Mouse (Mus musculus) B cell, adult 2 months (primary cell): ENCODE data around the gene Tgfbr1.
A peak's percentile ranks its signal among the peaks of the same experiment; 100 is the strongest.

Source experiments
- DNase-seq, 2 experiments: peaks; one replicate each; pipeline ENCODE4 v3.0.0; 2022

Gene Tgfbr1

DNA sequence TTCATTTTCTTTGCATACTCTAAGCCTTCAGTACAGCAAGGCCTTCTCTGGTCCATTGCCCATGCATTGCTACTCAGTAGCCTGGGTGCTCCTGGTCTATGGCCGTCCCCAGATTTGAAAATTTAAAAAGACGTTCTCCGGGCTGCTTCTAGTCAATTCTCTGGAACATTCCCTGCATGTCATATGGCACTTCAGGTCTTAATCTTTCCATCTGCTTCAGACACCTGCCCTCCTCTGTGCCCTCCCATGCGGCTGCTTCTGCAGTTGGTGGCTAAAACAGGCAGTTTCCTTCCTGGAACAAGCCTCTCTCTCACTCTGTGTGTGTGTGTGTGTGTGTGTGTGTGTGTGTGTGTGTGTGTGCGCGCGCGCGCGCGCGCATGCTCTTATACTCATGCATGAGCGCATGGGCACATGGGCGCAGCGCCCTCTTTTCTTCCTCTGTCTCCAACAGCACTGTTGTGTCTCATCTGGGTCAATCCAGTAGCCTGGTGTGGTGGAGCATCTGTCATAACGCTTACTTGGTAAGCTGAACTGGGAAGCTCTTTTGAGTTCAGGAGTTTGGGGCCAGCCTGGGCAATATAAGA, 72.3 kb downstream of the Tgfbr1 start:
- DNase-seq, result peak in 1 of 2 experiments; percentile 6

DNA sequence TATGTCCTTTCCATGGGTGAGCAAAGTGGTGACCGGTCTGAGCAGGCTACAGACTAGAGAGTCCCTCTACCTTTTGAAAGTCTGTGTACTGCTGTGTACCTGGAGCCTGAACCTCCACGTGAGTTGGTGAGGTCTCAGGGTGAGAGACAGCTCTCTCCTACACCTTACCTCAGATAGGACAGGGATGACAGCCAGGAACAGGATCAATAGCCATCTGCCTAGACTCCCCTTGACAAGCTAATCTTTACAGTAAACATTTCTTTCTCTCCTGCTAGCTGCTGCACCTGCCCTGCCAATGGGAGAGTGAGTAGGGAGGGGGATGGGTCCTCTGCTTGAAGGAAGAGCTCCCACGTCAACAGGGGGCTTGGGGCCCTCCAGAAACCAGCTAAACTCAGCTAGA, 74.6 kb downstream of the Tgfbr1 start:
- DNase-seq, result no peak

DNA sequence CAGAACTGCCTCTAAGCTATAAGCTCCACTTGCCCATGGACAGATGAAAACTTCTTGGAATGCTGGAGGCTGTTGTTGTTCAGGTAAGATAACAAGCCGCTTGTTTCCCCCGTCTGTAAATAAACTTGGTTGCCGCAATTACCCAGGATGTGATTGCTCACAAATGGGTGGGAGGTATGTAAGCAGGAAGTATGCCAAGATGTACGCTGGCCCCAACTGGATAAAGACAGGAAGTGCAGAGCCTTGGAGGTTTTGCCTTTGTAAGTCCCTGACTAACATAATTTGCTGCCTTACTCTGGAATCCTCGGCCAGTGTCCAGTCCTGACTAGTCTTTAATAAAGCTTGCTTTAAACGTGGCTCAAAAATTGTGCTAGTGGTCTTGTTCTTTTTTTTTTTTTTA, 77.5 kb downstream of the Tgfbr1 start:
- no peak for DNase-seq

GRCm38 (mm10) chr4:47431081-47431480, 78.1 kb downstream of the Tgfbr1 start:
- no peak for DNase-seq

DNA sequence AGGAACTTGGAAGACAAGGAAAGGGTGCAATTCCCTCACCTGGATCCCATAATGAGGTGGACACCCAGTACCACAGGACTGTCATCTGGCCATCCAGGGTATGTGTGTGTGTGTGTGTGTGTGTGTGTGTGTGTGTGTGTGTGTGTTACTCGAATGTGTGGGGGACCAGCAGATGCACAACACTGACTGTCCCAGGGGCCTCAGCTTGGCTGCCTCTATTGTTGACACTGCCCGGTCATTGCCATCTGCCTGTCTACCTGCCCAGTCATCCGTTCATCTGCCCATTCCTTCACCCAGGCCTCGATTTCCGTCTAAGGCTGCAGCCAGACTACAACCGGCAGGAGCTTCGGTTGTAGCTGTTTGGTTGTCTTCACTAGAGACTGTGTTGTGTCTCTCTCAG, 79.7 kb downstream of the Tgfbr1 start:
- no peak for DNase-seq

DNA sequence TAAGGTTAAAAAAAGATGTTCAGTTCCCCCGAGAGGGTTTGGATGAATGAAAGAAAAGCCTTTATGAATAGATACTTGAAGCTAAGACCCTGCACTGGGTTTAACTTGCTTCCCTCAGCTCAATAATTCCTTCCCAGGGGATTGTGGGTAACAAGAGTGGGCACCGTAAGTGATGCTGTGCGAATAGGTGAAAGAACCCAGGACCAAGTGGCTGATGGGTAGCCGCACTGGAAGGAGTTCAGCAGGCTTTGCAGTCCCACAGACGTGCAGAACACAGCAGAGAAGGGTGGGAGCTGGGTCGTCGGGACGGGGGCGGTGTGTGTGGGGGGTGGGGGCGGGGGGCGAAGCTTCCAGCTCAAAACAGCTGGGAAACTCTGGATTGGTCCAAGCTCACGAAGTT, 82.1 kb downstream of the Tgfbr1 start:
- no peak for DNase-seq

- DNase-seq, result no peak
Measured at GRCm38 (mm10) chr4:47435566-47436360, 82.7 kb downstream of the Tgfbr1 start.

- DNase-seq, result peak; percentile 80 to 81
Measured at GRCm38 (mm10) chr4:47437365-47438340, 84.6 kb downstream of the Tgfbr1 start.

GRCm38 (mm10) chr4:47438956-47439355, 85.9 kb downstream of the Tgfbr1 start:
- no peak for DNase-seq

DNA sequence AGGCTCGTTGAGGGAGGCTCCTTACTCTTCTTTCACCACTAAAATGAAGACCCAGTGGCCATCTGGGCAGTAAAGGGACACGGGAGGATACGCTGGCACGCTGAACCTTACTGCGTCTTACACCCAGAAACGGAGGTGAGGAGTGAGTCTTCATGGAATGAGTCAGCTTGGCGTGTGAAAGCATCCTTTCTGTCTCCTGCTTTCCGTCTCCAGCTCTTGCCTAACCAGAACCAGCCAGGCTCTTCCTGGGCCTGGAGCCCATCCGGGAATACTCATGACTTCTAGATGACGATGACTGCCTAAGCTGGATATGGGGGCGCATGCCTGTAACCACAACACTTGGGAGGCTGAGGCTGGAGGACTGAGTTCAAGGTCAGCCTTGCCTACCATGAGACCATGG, 87.9 kb downstream of the Tgfbr1 start:
- no peak for DNase-seq

GRCm38 (mm10) chr4:47448526-47448925, 95.5 kb downstream of the Tgfbr1 start:
- DNase-seq, result no peak

DNA sequence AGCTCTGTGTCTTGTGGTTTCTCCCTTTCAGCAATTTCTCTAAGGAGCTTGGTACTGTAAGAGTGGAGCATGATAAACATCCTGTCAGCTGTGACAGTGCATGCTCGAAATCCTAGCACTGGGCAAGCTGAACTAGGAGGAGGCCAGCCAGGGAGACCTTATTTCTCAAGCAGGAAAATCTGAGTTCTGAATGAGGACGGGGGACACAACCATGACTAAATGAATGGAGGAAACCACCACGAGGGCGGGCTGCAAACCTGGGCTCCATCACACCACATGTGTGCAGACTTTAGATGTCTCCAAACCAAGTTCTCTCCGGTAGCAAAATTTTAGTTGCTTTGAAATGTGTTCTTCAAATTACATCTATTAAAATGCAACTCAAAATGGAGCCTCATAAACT, 96.1 kb downstream of the Tgfbr1 start:
- DNase-seq, result no peak

GRCm38 (mm10) chr4:47449586-47450522, 96.8 kb downstream of the Tgfbr1 start:
- DNase-seq, result no peak
